Mouse (Mus musculus) limb, embryonic 14.5 days (tissue): Measurements from ENCODE around the gene Tacc3. TPM values are rescaled to one million over a fixed set of nuclear protein-coding genes. Genes with fewer than 3 reads are reported as not detected.

Experiments
- ATAC-seq: fragments of 200-750 bp; cut with Nextera tagmentation; 2 replicates; pipeline ENCODE4 v1.8.0; 2017; ENCODE audit warnings: low read depth, moderate number of reproducible peaks, moderate TSS enrichment; ENCODE audit not compliant: low FRiP score
- DNase-seq: peaks from one replicate; pipeline ENCODE4 v3.0.0-alpha.2; 2015; ENCODE audit warnings: low spot score
- H3K27ac ChIP-seq: fragments of 300-500 bp; sonication (generic); replicated peaks from 2 replicates; pipeline ENCODE4 v1.5.1; 2014; ENCODE audit warnings: low read depth, mild to moderate bottlenecking, low read length, moderate library complexity, mixed read lengths
- H3K27me3 ChIP-seq: fragments of 300-500 bp; sonication (generic); 2 replicates; pipeline ENCODE4 v1.6.1; 2014; ENCODE audit warnings: low read length, mixed read lengths; ENCODE audit not compliant: control insufficient read depth, insufficient read depth
- H3K36me3 ChIP-seq: fragments of 300-500 bp; sonication (generic); 2 replicates; pipeline ENCODE4 v1.6.1; 2014; ENCODE audit warnings: mild to moderate bottlenecking, low read length, moderate library complexity, mixed read lengths; ENCODE audit not compliant: control insufficient read depth, insufficient read depth
- H3K4me1 ChIP-seq: fragments of 300-500 bp; sonication (generic); 2 replicates; pipeline ENCODE4 v1.6.1; 2014; ENCODE audit warnings: antibody characterized with exemption, low read length, mixed read lengths; ENCODE audit not compliant: control insufficient read depth, insufficient read depth
- H3K4me2 ChIP-seq: fragments of 300-500 bp; sonication (generic); replicated peaks from 2 replicates; pipeline ENCODE4 v1.6.1; 2014; ENCODE audit warnings: low read depth, mild to moderate bottlenecking, low read length, moderate library complexity; ENCODE audit not compliant: severe bottlenecking
- H3K4me3 ChIP-seq: fragments of 300-500 bp; sonication (generic); replicated peaks from 2 replicates; pipeline ENCODE4 v1.5.1; 2014; ENCODE audit warnings: low read length
- H3K9ac ChIP-seq: fragments of 300-500 bp; sonication (generic); 2 replicates; pipeline ENCODE4 v1.6.1; 2014; ENCODE audit warnings: mild to moderate bottlenecking, low read depth, low read length, moderate library complexity; ENCODE audit not compliant: severe bottlenecking
- H3K9me3 ChIP-seq: fragments of 300-500 bp; sonication (generic); 2 replicates; pipeline ENCODE4 v1.6.1; 2016; ENCODE audit warnings: low read length; ENCODE audit not compliant: control insufficient read depth
- POLR2A ChIP-seq: fragments of 200-500 bp; IDR thresholded peaks from 2 replicates; pipeline ENCODE4 v1.8.0; 2012; ENCODE audit warnings: inconsistent platforms, mild to moderate bottlenecking, moderate library complexity, borderline replicate concordance; ENCODE audit not compliant: insufficient read depth, insufficient read length; ENCODE audit errors: extremely low read depth
- WGBS: fragments of 180-500 bp; shearing (Covaris S2); extraction: QIAGEN DNeasy Blood & Tissue Kit; methylation state at CpG from one replicate; pipeline ENCODE4 v1.1.7; 2014; 5-methylcytosine and 5-hydroxymethylcytosine counted together
- polyA plus RNA-seq, 2 experiments: library from polyadenylated mRNA; depleted of rRNA in 1 of 2; stranded (reverse) in 1 of 2; unstranded in 1 of 2; fragments of >200 nt; fragmentation: Nextera tagmentation in 1 of 2; extraction: Ambion mirVana in 1 of 2; gene quantifications; 2 replicates each; pipeline versions ENCODE4 v1.2.1 to v1.2.3; 2012 to 2014

Gene Tacc3
- polyA plus RNA-seq, 2 experiments = 103 to 147 TPM

DNA sequence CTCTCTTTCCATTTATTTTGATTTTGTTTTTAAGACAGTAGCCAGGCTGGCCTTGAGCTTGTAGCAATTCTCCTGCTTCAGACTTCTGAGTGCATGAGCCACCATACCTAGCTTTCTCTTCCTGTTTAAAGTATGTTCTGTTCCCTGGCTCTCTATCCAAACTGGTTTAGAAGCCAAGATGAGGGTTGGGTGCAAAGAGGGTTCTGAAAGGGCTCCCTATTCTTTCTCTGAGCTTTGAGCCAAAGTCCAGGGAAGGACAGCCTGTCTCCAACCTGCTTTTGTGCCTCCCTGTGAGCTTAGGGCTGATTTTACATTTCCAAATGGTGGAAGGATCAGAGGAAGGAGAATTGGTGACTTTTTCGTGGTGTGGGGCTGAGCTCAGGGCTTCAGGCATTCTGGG is 69.0 kb downstream of the Tacc3 start:
- Histone ChIP-seq H3K9me3 (no peaks in the 10 kb centered on the region), H3K4me3 (no peak overlapping the region), H3K36me3 (peaks cover 45% of the 10 kb centered on the region), H3K27ac (no peak overlapping the region), H3K27me3 (peaks cover 5% of the 10 kb centered on the region; the same call in 1 of the 2 replicates), H3K4me1 (peaks cover 8% of the 10 kb centered on the region), H3K4me2 (0 out of 2 replicates have a peak overlapping the region, but pooled peaks have one; percentile 3), H3K9ac (no peak overlapping the region)
- 58% methylated on average over 1 of the region's 1 CpGs for WGBS
- DNase-seq (no peak), ATAC-seq (no peak)
- TF ChIP-seq POLR2A = no peak

Other genes starting within 250 kb of the Tacc3 start
- not detected in 2 replicates for gene Nkx1-1, start 224.2 kb upstream of the Tacc3 start, polyA plus RNA-seq (2012; rRNA removed)
- gene Nkx1-1, start 224.2 kb upstream of the Tacc3 start, polyA plus RNA-seq (2014; fragmentation: Nextera tagmentation; extraction: Ambion mirVana) = not detected in 2 replicates
- 34.0 and 44.5 TPM in 2 replicates for gene Fam53a, start 28.5 kb upstream of the Tacc3 start, polyA plus RNA-seq (2012; rRNA removed)
- gene Fam53a, start 28.5 kb upstream of the Tacc3 start, polyA plus RNA-seq (2014; fragmentation: Nextera tagmentation; extraction: Ambion mirVana) = 68.4 and 79.6 TPM in 2 replicates
- 0.78 and 0.80 TPM in 2 replicates for gene Gm9903, start 28.2 kb upstream of the Tacc3 start, polyA plus RNA-seq (2012; rRNA removed)
- 0.73 and 0.89 TPM in 2 replicates for gene Gm9903, start 28.2 kb upstream of the Tacc3 start, polyA plus RNA-seq (2014; fragmentation: Nextera tagmentation; extraction: Ambion mirVana)
- 110 and 148 TPM in 2 replicates for gene Slbp, start 5.6 kb upstream of the Tacc3 start, polyA plus RNA-seq (2012; rRNA removed)
- 190 and 199 TPM in 2 replicates for gene Slbp, start 5.6 kb upstream of the Tacc3 start, polyA plus RNA-seq (2014; fragmentation: Nextera tagmentation; extraction: Ambion mirVana)
- gene Tmem129, start 288 bp downstream of the Tacc3 start, polyA plus RNA-seq (2012; rRNA removed) = 49.9 and 68.5 TPM in 2 replicates
- gene Tmem129, start 288 bp downstream of the Tacc3 start, polyA plus RNA-seq (2014; fragmentation: Nextera tagmentation; extraction: Ambion mirVana) = 44.9 and 49.3 TPM in 2 replicates
- 143 and 179 TPM in 2 replicates for gene Fgfr3, start 63.5 kb downstream of the Tacc3 start, polyA plus RNA-seq (2012; rRNA removed)
- 27.5 and 32.9 TPM in 2 replicates for gene Fgfr3, start 63.5 kb downstream of the Tacc3 start, polyA plus RNA-seq (2014; fragmentation: Nextera tagmentation; extraction: Ambion mirVana)
- 31.3 and 33.0 TPM in 2 replicates for gene Letm1, start 124.7 kb downstream of the Tacc3 start, polyA plus RNA-seq (2012; rRNA removed)
- 44.4 and 49.9 TPM in 2 replicates for gene Letm1, start 124.7 kb downstream of the Tacc3 start, polyA plus RNA-seq (2014; fragmentation: Nextera tagmentation; extraction: Ambion mirVana)
- gene Nsd2, start 162.6 kb downstream of the Tacc3 start, polyA plus RNA-seq (2012; rRNA removed) = 50.7 and 52.6 TPM in 2 replicates
- 46.2 and 46.6 TPM in 2 replicates for gene Nsd2, start 162.6 kb downstream of the Tacc3 start, polyA plus RNA-seq (2014; fragmentation: Nextera tagmentation; extraction: Ambion mirVana)